Mouse (Mus musculus) C2C12 (cell line): ENCODE results near the gene Clec11a. TPM values are rescaled to one million over a fixed set of nuclear protein-coding genes. Genes with fewer than 3 reads are reported as not detected.

Source experiments
- H3K27me3 ChIP-seq: one replicate; pipeline ENCODE4 v1.6.1; 2011; ENCODE audit not compliant: control insufficient read depth, insufficient read depth, insufficient read length
- H3K36me3 ChIP-seq: one replicate; pipeline ENCODE4 v1.6.1; 2011; ENCODE audit not compliant: control insufficient read depth, insufficient read depth
- H3K4me3 ChIP-seq: one replicate; pipeline ENCODE4 v1.5.1; 2011; ENCODE audit warnings: mild to moderate bottlenecking, control low read depth; ENCODE audit not compliant: poor library complexity, insufficient read depth, severe bottlenecking
- H3K79me2 ChIP-seq: one replicate; pipeline ENCODE4 v1.6.1; 2011; ENCODE audit not compliant: control insufficient read depth, insufficient read depth
- H3K79me3 ChIP-seq: one replicate; pipeline ENCODE4 v1.6.1; 2011; ENCODE audit warnings: low read depth, control low read depth
- H3ac ChIP-seq: one replicate; pipeline ENCODE3; 2011; ENCODE audit warnings: low read depth; ENCODE audit not compliant: control insufficient read depth, insufficient read length
- CEBPB ChIP-seq: IDR thresholded peaks from one replicate; pipeline ENCODE4 v1.6.1; 2011; ENCODE audit warnings: low read depth, mild to moderate bottlenecking, control low read depth, moderate library complexity
- CTCF ChIP-seq: IDR thresholded peaks from one replicate; pipeline ENCODE4 v1.5.1; 2011; ENCODE audit not compliant: control insufficient read depth, insufficient read depth, insufficient read length
- FOSL1 ChIP-seq: IDR thresholded peaks from one replicate; pipeline ENCODE4 v1.8.0; 2011; ENCODE audit warnings: mild to moderate bottlenecking, low read length; ENCODE audit not compliant: poor library complexity, insufficient read depth, severe bottlenecking
- MAX ChIP-seq: IDR thresholded peaks from one replicate; pipeline ENCODE4 v1.6.1; 2011; ENCODE audit warnings: mild to moderate bottlenecking, control low read depth
- MYOD1 ChIP-seq: IDR thresholded peaks from one replicate; pipeline ENCODE4 v1.6.1; 2011; ENCODE audit warnings: low read depth; ENCODE audit not compliant: control insufficient read depth, insufficient read length
- MYOG ChIP-seq: IDR thresholded peaks from one replicate; pipeline ENCODE4 v1.6.1; 2011; ENCODE audit not compliant: control insufficient read depth, insufficient read length; ENCODE audit errors: extremely low read depth
- USF1 ChIP-seq: IDR thresholded peaks from one replicate; pipeline ENCODE4 v1.6.1; 2011; ENCODE audit warnings: low read depth, mild to moderate bottlenecking, control low read depth, moderate library complexity
- polyA plus RNA-seq: library from polyadenylated mRNA; unstranded; fragments of >200 nt; fragmentation: generic; extraction: Trizol; gene quantifications from one replicate; pipeline ENCODE4 v1.2.1, GENCODE M21; 2012; ENCODE audit warnings: missing spikeins

The Clec11a gene
- polyA plus RNA-seq, 1 experiment = 0.30 TPM

- TF ChIP-seq CTCF (no peak), MAX (no peak), MYOG (no peak), USF1 (no peak), FOSL1 (no peak), CEBPB (no peak), MYOD1 (no peak)
- H3K36me3 ChIP-seq = peaks cover 6% of the 10 kb centered on the region
- no peaks in the 10 kb centered on the region for H3K79me3 ChIP-seq
- peaks cover 14% of the 10 kb centered on the region for H3K27me3 ChIP-seq
- H3K4me3 ChIP-seq = no peak within 1 kb of the TSS
- H3ac ChIP-seq = no peak within 1 kb of the TSS
- H3K79me2 ChIP-seq = no peaks in the 10 kb centered on the region
Observed at GRCm38 (mm10) chr7:44257278-44257677, 49.4 kb downstream of the Clec11a start, which contains the start of gene Acp4. Gene Acp4, minus strand, starts transcription at chr7:44257378.

GRCm38 (mm10) chr7:44254930-44255329 is 51.8 kb downstream of the Clec11a start:
- TF ChIP-seq CEBPB (no peak), MYOG (no peak), MYOD1 (no peak), FOSL1 (no peak), USF1 (no peak), CTCF (no peak), MAX (no peak)
- H3K79me3 ChIP-seq = no peaks in the 10 kb centered on the region
- H3K27me3 ChIP-seq = no peaks in the 10 kb centered on the region
- no peak overlapping the region for H3K4me3 ChIP-seq
- H3K36me3 ChIP-seq = peaks cover 15% of the 10 kb centered on the region
- peaks cover 10% of the 10 kb centered on the region for H3K79me2 ChIP-seq
- no peak overlapping the region for H3ac ChIP-seq

- Histone ChIP-seq H3K79me3 (peaks cover 10% of the 10 kb centered on the region), H3K36me3 (peaks cover 34% of the 10 kb centered on the region)
- TF ChIP-seq CEBPB = no peak
- TF ChIP-seq MAX = no peak
- no peak for TF ChIP-seq FOSL1
- no peak for TF ChIP-seq MYOG
- TF ChIP-seq CTCF = no peak
Observed at GRCm38 (mm10) chr7:44253023-44253616, 53.6 kb downstream of the Clec11a start.

More at GRCm38 (mm10) chr7:44253023-44253616, 53.6 kb downstream of the Clec11a start:
- no peak overlapping the region for H3K4me3 ChIP-seq
- no peak overlapping the region for H3ac ChIP-seq
- no peaks in the 10 kb centered on the region for H3K27me3 ChIP-seq
- H3K79me2 ChIP-seq = peaks cover 28% of the 10 kb centered on the region

Other genes starting within 250 kb of the Clec11a start
- not detected for gene Klk1b21, start 204.6 kb downstream of the Clec11a start, polyA plus RNA-seq
- gene Klk1b22, start 194.2 kb downstream of the Clec11a start, polyA plus RNA-seq = 0.19 TPM
- gene Klk1b16, start 170.1 kb downstream of the Clec11a start, polyA plus RNA-seq = not detected
- not detected for gene Klk1b24, start 118.7 kb downstream of the Clec11a start, polyA plus RNA-seq
- not detected for gene Klk1b3, start 108.7 kb downstream of the Clec11a start, polyA plus RNA-seq
- not detected for gene Klk1b4, start 99.5 kb downstream of the Clec11a start, polyA plus RNA-seq
- gene Klk1b5, start 91.0 kb downstream of the Clec11a start, polyA plus RNA-seq = not detected
- gene Klk1, start 81.5 kb downstream of the Clec11a start, polyA plus RNA-seq = not detected
- 0.06 TPM for gene Gm36864, start 70.7 kb downstream of the Clec11a start, polyA plus RNA-seq
- gene 1700028J19Rik, start 60.2 kb downstream of the Clec11a start, polyA plus RNA-seq = 0.68 TPM
- gene 2410002F23Rik, start 60.2 kb downstream of the Clec11a start, polyA plus RNA-seq = 68.9 TPM
- gene Acp4, start 49.5 kb downstream of the Clec11a start, polyA plus RNA-seq = not detected
- not detected for gene Gm15517, start 45.5 kb downstream of the Clec11a start, polyA plus RNA-seq
- gene Shank1, start 3.4 kb upstream of the Clec11a start, polyA plus RNA-seq = under 0.01 TPM
- gene Syt3, start 77.2 kb upstream of the Clec11a start, polyA plus RNA-seq = not detected
- 0.11 TPM for gene 1700008O03Rik, start 78.9 kb upstream of the Clec11a start, polyA plus RNA-seq
- not detected for gene Lrrc4b, start 122.1 kb upstream of the Clec11a start, polyA plus RNA-seq
- gene Aspdh, start 158.5 kb upstream of the Clec11a start, polyA plus RNA-seq = not detected
- gene Josd2, start 161.1 kb upstream of the Clec11a start, polyA plus RNA-seq = 77.5 TPM
- 93.5 TPM for gene Emc10, start 189.6 kb upstream of the Clec11a start, polyA plus RNA-seq
- gene Fam71e1, start 189.7 kb upstream of the Clec11a start, polyA plus RNA-seq = 0.95 TPM
- gene Mybpc2, start 217.8 kb upstream of the Clec11a start, polyA plus RNA-seq = not detected
- 0.01 TPM for gene Spib, start 225.2 kb upstream of the Clec11a start, polyA plus RNA-seq
- gene Pold1, start 241.9 kb upstream of the Clec11a start, polyA plus RNA-seq = 66.1 TPM
- 61.0 TPM for gene Nr1h2, start 247.0 kb upstream of the Clec11a start, polyA plus RNA-seq